Mouse (Mus musculus): ENCODE measurements around the gene Psg28. TPM values are rescaled to one million over a fixed set of nuclear protein-coding genes. Genes with fewer than 3 reads are reported as not detected.

Gene Psg28
- not detected in 2 replicates for polyA plus RNA-seq (2012; rRNA removed; ENCODE audit: low replicate concordance)

DNA sequence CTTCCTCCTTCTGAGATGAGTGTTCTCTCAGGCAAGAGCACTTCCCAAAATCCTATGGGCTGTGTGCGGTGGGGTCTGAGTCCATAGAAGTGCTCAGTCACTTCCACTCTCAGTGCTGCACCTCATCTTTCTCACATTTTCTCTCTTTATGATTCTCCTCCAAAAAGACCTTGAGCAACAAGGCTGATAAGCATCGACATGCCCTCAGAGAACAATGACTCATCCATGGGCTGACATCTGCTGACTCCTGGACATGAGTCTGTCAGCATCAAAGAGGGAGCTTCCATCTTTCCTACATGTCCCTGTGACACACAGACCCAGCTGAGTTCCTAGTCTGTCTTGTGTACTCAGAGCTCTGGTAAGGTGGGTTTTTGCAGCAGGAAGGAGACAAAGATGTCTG is at the start of gene Psg28:
TSS of gene Psg28 (minus strand) at position 101 of the 400 bp plus-strand sequence.

Other genes with a start within 250 kb of the Psg28 start
- gene Mill1, start 186.7 kb downstream of the Psg28 start, polyA plus RNA-seq (2012; rRNA removed; ENCODE audit: low replicate concordance): 0.63 and 1.2 TPM in 2 replicates
- not detected in 2 replicates for gene Psg18, start 77.0 kb downstream of the Psg28 start, polyA plus RNA-seq (2012; rRNA removed; ENCODE audit: low replicate concordance)
- gene Psg26, start 52.1 kb upstream of the Psg28 start, polyA plus RNA-seq (2012; rRNA removed; ENCODE audit: low replicate concordance): not detected in 2 replicates
- not detected in 2 replicates for gene Psg25, start 100.2 kb upstream of the Psg28 start, polyA plus RNA-seq (2012; rRNA removed; ENCODE audit: low replicate concordance)
- not detected in 2 replicates for gene Psg27, start 135.3 kb upstream of the Psg28 start, polyA plus RNA-seq (2012; rRNA removed; ENCODE audit: low replicate concordance)
- not detected in 2 replicates for gene Psg23, start 184.5 kb upstream of the Psg28 start, polyA plus RNA-seq (2012; rRNA removed; ENCODE audit: low replicate concordance)
- not detected in 2 replicates for gene Psg21, start 224.7 kb upstream of the Psg28 start, polyA plus RNA-seq (2012; rRNA removed; ENCODE audit: low replicate concordance)